Mouse (Mus musculus): ENCODE measurements around the gene Gng7.

DNA sequence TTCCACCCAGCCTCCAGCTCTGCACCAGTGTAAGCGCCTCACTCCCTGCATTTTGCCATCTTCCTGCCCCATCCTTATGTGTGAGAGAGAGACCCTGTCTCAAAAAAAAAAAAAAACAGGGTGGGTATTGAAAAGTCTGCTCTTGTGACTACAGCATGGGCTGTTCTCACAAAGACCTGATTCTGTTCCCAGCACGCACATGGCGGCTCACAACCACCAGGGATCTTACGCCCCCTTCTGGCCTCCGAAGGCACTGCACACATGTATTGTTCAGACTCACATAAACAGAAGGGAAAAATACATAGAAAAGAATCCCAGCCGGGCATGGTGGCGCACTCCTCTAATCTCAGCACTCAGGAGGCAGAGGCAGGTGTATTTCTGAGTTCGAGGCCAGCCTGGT, 8.0 kb upstream of the Gng7 start:
- TF ChIP-seq CTCF (IDR thresholded peaks at IDR 0.05; ENCODE audit: borderline replicate concordance, control insufficient read depth, extremely low read depth, insufficient read depth, low read length, poor library complexity) (no peak), POLR2A (IDR thresholded peaks at IDR 0.05; ENCODE audit: control insufficient read depth, extremely low read depth, insufficient read depth, low read length, poor library complexity) (no peak)
